Mouse (Mus musculus) kidney, adult 18-20 months (tissue): ENCODE measurements around the gene Plk1.

ENCODE experiments used
- DNase-seq: peaks from one replicate; pipeline ENCODE4 v3.0.0; 2021

Gene Plk1

GRCm38 (mm10) chr7:122158915-122159902 is at the start of gene Plk1:
Plk1 (plus strand) TSS chr7:122159439.
- DNase-seq: peak; percentile 81

- no peak for DNase-seq
Observed at GRCm38 (mm10) chr7:122123518-122123917, 35.7 kb upstream of the Plk1 start.

- no peak for DNase-seq
Observed at GRCm38 (mm10) chr7:122125636-122126035, 33.6 kb upstream of the Plk1 start.

- DNase-seq: peak; percentile 20
Observed at GRCm38 (mm10) chr7:122126946-122127345, 32.3 kb upstream of the Plk1 start.

- DNase-seq: no peak
Observed at GRCm38 (mm10) chr7:122131834-122132233, 27.4 kb upstream of the Plk1 start.

GRCm38 (mm10) chr7:122132497-122133337 is 26.5 kb upstream of the Plk1 start, which contains the start of the genes Palb2 and Dctn5:
Palb2 (minus strand) TSS chr7:122132985.
Dctn5 (plus strand) TSS chr7:122133041.
- peak; percentile 97 for DNase-seq

GRCm38 (mm10) chr7:122133338-122133625 is 26.0 kb upstream of the Plk1 start:
- DNase-seq: no peak

- peak; percentile 38 for DNase-seq
Observed at GRCm38 (mm10) chr7:122135070-122135469, 24.2 kb upstream of the Plk1 start.

- DNase-seq: no peak
Observed at GRCm38 (mm10) chr7:122137071-122137470, 22.2 kb upstream of the Plk1 start.

GRCm38 (mm10) chr7:122138190-122138589 is 21.0 kb upstream of the Plk1 start:
- no peak for DNase-seq

- DNase-seq: no peak
Observed at GRCm38 (mm10) chr7:122140991-122141390, 18.2 kb upstream of the Plk1 start.

GRCm38 (mm10) chr7:122152473-122152872 is 6.8 kb upstream of the Plk1 start:
- no peak for DNase-seq

GRCm38 (mm10) chr7:122158488-122158887 is 751 bp upstream of the Plk1 start:
- DNase-seq: no peak

GRCm38 (mm10) chr7:122160037-122160436 is 798 bp downstream of the Plk1 start:
- DNase-seq: no peak

GRCm38 (mm10) chr7:122163766-122164165 is 4.5 kb downstream of the Plk1 start:
- DNase-seq: no peak

GRCm38 (mm10) chr7:122167203-122167602 is 8.0 kb downstream of the Plk1 start:
- DNase-seq: no peak

GRCm38 (mm10) chr7:122170705-122171104 is 11.5 kb downstream of the Plk1 start:
- DNase-seq: no peak

- DNase-seq: no peak
Observed at GRCm38 (mm10) chr7:122171613-122172012, 12.4 kb downstream of the Plk1 start.

- DNase-seq: no peak
Observed at GRCm38 (mm10) chr7:122180720-122181119, 21.5 kb downstream of the Plk1 start.

- DNase-seq: no peak
Observed at GRCm38 (mm10) chr7:122184569-122184968, 25.3 kb downstream of the Plk1 start.

- no peak for DNase-seq
Observed at GRCm38 (mm10) chr7:122186043-122186442, 26.8 kb downstream of the Plk1 start, which contains the start of gene Ern2. Ern2 (minus strand) TSS chr7:122186207.

- DNase-seq: peak; percentile 49
Observed at GRCm38 (mm10) chr7:122189484-122189883, 30.2 kb downstream of the Plk1 start.

- DNase-seq: no peak
Observed at GRCm38 (mm10) chr7:122191097-122191496, 31.9 kb downstream of the Plk1 start.

GRCm38 (mm10) chr7:122193919-122194318 is 34.7 kb downstream of the Plk1 start:
- no peak for DNase-seq
